Mouse (Mus musculus) cerebellum, adult 18-20 months (tissue): Measurements from ENCODE around the gene Saa2.

Experiments
- DNase-seq, 2 experiments: peaks; one replicate each; pipeline ENCODE4 v3.0.0; 2021

Saa2 gene

GRCm38 (mm10) chr7:46764672-46765071 is 13.1 kb downstream of the Saa2 start:
- no peak for DNase-seq

GRCm38 (mm10) chr7:46767371-46767770 is 15.8 kb downstream of the Saa2 start:
- DNase-seq = no peak

DNA sequence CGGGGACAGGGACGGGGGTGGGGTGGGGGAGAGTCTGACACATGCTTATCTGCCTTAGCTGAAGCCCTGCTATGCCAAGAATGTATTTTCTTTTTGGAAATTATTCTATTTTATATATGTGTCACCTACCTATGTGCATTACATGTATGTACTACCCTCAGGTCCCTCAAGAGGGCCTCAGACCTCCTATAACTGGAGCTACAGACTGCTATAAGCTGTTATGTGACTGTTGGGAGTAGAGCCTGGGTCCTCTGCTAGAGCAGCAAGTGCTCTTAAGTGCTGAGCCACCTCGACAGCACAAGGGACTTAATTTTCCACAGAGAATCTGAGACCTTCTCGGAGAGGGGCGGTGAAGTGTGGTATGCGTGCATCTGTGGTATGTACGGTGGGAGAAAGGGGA is 16.9 kb downstream of the Saa2 start:
- DNase-seq = no peak

- DNase-seq = peak; percentile 66 to 78
These were observed 19.1 kb downstream of the Saa2 start for GRCm38 (mm10) chr7:46770706-46771105.

- no peak for DNase-seq
These were observed 37.7 kb downstream of the Saa2 start for GRCm38 (mm10) chr7:46789177-46789849.

GRCm38 (mm10) chr7:46793871-46794270 is 42.3 kb downstream of the Saa2 start:
- DNase-seq = no peak

GRCm38 (mm10) chr7:46795287-46796205 is 44.0 kb downstream of the Saa2 start, which contains the start of the genes Hps5 and Gtf2h1:
Gene Hps5, minus strand, starts transcription at chr7:46796064.
Gene Gtf2h1, plus strand, starts transcription at chr7:46796103.
- peak; percentile 98 to 99 for DNase-seq

- DNase-seq = no peak
These were observed 44.7 kb downstream of the Saa2 start for GRCm38 (mm10) chr7:46796206-46796679.

- no peak for DNase-seq
These were observed 45.2 kb downstream of the Saa2 start for GRCm38 (mm10) chr7:46796779-46797178.
